In the genomic region with DNA sequence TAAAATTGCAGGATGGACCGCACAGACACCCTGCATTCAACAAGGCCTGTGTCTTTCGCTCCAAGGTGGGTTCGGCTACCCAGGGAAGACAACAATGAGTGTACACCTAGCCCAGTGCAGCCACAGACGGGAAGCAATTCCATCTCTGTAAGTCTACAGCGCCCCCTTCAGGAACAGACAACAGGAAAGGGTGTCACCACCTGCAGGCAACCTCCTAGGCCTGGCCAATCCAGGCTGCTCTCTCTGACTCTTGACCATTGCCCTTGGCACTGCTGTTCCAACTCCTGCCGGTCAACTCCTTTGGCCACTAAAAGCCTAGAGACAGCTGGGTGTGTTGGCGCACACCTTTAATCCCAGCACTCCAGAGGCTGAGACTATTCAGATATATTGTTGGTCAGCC, we compare ENCODE assay signal across 8 mouse cellular contexts. TPM values are rescaled to one million over a fixed set of nuclear protein-coding genes. Genes with fewer than 3 reads are reported as not detected.
A peak's percentile ranks its signal among the peaks of the same experiment; 100 is the strongest.
DNase-seq lines count a peak whose midpoint lies in the region; ATAC-seq lines count a peak whose summit lies in the region.
"Had no signal": no experiment of that assay in that cellular context is flagged by ENCODE, and none has a peak within 500 bp of the region (broad histone marks: within the 10 kb centered on the region; RNA-seq: fewer than 3 reads in every experiment).

No protein-coding gene starts in this region.

- ATAC-seq in liver, embryonic 11.5 days (replicated peaks; ENCODE audit: low FRiP score): no peak

- intact Hi-C loops in heart, postnatal 25 days (cut with DNase I): no loop called here

- no peaks in the 10 kb centered on the region; the same call in 1 of the 2 replicates for H3K27me3 ChIP-seq in liver, embryonic 11.5 days (replicated peaks; ENCODE audit: control insufficient read depth, insufficient read depth, low read length)
- H3K27me3 ChIP-seq: heart, embryonic 15.5 days had no signal

- H3K36me3 ChIP-seq in liver, embryonic 11.5 days (ENCODE audit: control insufficient read depth, insufficient read depth, low read length): no peaks in the 10 kb centered on the region
- H3K36me3 ChIP-seq: heart, embryonic 15.5 days had no signal

- H3K27ac ChIP-seq in liver, embryonic 11.5 days (ENCODE audit: low read depth, low read length): no peak overlapping the region
- H3K27ac ChIP-seq: heart, embryonic 15.5 days had no signal

- no peaks in the 10 kb centered on the region; the same call in 1 of the 2 replicates for H3K9me3 ChIP-seq in liver, embryonic 11.5 days (ENCODE audit: control insufficient read depth, low read length)
- H3K9me3 ChIP-seq: heart, embryonic 15.5 days had no signal

- 71% methylated on average over 7 of the region's 7 CpGs for WGBS in liver, embryonic 11.5 days

- no peak overlapping the region for H3K4me3 ChIP-seq in liver, embryonic 11.5 days (ENCODE audit: low read depth, low read length)
- H3K4me3 ChIP-seq: heart, embryonic 15.5 days had no signal

- DNase-seq in liver (peak; percentile 56), WW6 (ENCODE audit: low read depth, low spot score) (peak; percentile 70)
- no peak for DNase-seq in liver, embryonic 11.5 days (ENCODE audit: low spot score)
- peak; percentile 51 for DNase-seq in lung, postnatal 14 days
- peak; percentile 80 for DNase-seq in thymus, postnatal 14 days
- no peak for DNase-seq in layer of hippocampus, postnatal 10 days (ENCODE audit: low spot score in 2 of 2)
- no peak for DNase-seq in heart, postnatal 25 days (ENCODE audit: low spot score)

- H3K4me1 ChIP-seq in liver, embryonic 11.5 days (replicated peaks; ENCODE audit: control insufficient read depth, insufficient read depth, low read length): peaks cover 3% of the 10 kb centered on the region; the same call in 1 of the 2 replicates

- no peak overlapping the region for H3K4me2 ChIP-seq in liver, embryonic 11.5 days
- H3K4me2 ChIP-seq: heart, embryonic 15.5 days had no signal

- H3K9ac ChIP-seq in liver, embryonic 11.5 days (ENCODE audit: low read depth, low read length): no peak overlapping the region
- H3K9ac ChIP-seq: heart, embryonic 15.5 days had no signal

RNA-seq across cellular contexts. Expression of gene Bak1, which starts 27.7 kb away (rescaled TPM):
- 10.8 and 11.3 TPM in 2 replicates for polyA plus RNA-seq in liver, embryonic 11.5 days (2014; fragmentation: Nextera tagmentation; extraction: Ambion mirVana)
- 10 to 100 TPM; 29.3 to 33.2 TPM for total RNA-seq in layer of hippocampus, postnatal 10 days (2021)
- total RNA-seq in heart, postnatal 25 days (2021): 10 to 100 TPM; 18.2 to 24.2 TPM

RNA-seq across cellular contexts. Expression of gene Zbtb9, which starts 28.2 kb away (rescaled TPM):
- polyA plus RNA-seq in liver, embryonic 11.5 days (2014; fragmentation: Nextera tagmentation; extraction: Ambion mirVana): 9.7 and 9.9 TPM in 2 replicates
- total RNA-seq in layer of hippocampus, postnatal 10 days (2021): 10 to 100 TPM; 11.8 to 14.0 TPM
- 1 to 10 TPM; 2.9 to 3.8 TPM for total RNA-seq in heart, postnatal 25 days (2021)

RNA-seq across cellular contexts. Expression of gene Itpr3, which starts 56.0 kb away (rescaled TPM):
- 1.8 and 2.0 TPM in 2 replicates for polyA plus RNA-seq in liver, embryonic 11.5 days (2014; fragmentation: Nextera tagmentation; extraction: Ambion mirVana)
- total RNA-seq in layer of hippocampus, postnatal 10 days (2021): 1 to 10 TPM; 2.4 to 2.9 TPM
- 1 to 10 TPM; 4.6 to 6.8 TPM for total RNA-seq in heart, postnatal 25 days (2021)

Comparison
In these comparisons a context has a peak if more than half of its experiments do, and no peak if none do; other contexts are left out.
1. DNase-seq: peak in liver (single experiment), WW6 (single experiment), lung, postnatal 14 days (single experiment) and thymus, postnatal 14 days (single experiment); none in liver, embryonic 11.5 days (single experiment), layer of hippocampus, postnatal 10 days (0 of 2) and heart, postnatal 25 days (single experiment).